Mouse (Mus musculus) kidney, adult 2 months (tissue): ENCODE data around the gene Pik3r1.

Source experiments
- CTCF ChIP-seq: fragments of 200-500 bp; conservative IDR thresholded peaks from 2 replicates; pipeline ENCODE4 v1.5.1; 2011; ENCODE audit warnings: low read depth, mild to moderate bottlenecking, control low read depth, low read length, moderate library complexity, mixed read lengths; ENCODE audit not compliant: insufficient read depth, insufficient read length
- POLR2A ChIP-seq: fragments of 200-500 bp; IDR thresholded peaks from one replicate; pipeline ENCODE4 v1.6.1; 2011; ENCODE audit warnings: low read depth, low read length, control low read depth

GRCm38 (mm10) chr13:101668859-101669258 is 99.2 kb downstream of the Pik3r1 start:
- TF ChIP-seq CTCF (no peak), POLR2A (no peak)
